18 mouse cellular contexts compared by ENCODE assay signal in genomic region chr3:131471435-131471834, GRCm38 (mm10). TPM values are rescaled to one million over a fixed set of nuclear protein-coding genes. Genes with fewer than 3 reads are reported as not detected.
DNase-seq lines count a peak whose midpoint lies in the region; ATAC-seq and TF ChIP-seq lines count a peak whose summit lies in the region.
"Had no signal": no experiment of that assay in that cellular context is flagged by ENCODE, and none has a peak within 500 bp of the region (broad histone marks: within the 10 kb centered on the region; RNA-seq: fewer than 3 reads in every experiment).

No protein-coding gene starts in this region.

- no peak overlapping the region for H3K9ac ChIP-seq in heart, adult 2 months (ENCODE audit: low read depth, low read length)
- H3K9ac ChIP-seq in neural tube, embryonic 11.5 days (ENCODE audit: low read length): no peak overlapping the region
- H3K9ac ChIP-seq in neural tube, embryonic 15.5 days (replicated peaks): no peak overlapping the region
- no peak overlapping the region for H3K9ac ChIP-seq in hindbrain, embryonic 15.5 days
- no peak overlapping the region for H3K9ac ChIP-seq in midbrain, embryonic 16.5 days (ENCODE audit: low read depth, low read length)
- H3K9ac ChIP-seq: embryonic facial prominence, embryonic 12.5 days; liver, embryonic 13.5 days; stomach, embryonic 15.5 days had no signal

- DNase-seq in heart, adult 11 months: peak; percentile 80
- no peak for DNase-seq in heart, adult 2 months
- no peak for DNase-seq in neural tube, embryonic 11.5 days (ENCODE audit: low spot score)
- no peak for DNase-seq in left cerebral cortex, adult 11 months (ENCODE audit: low spot score)
- DNase-seq in testis, postnatal 14 days (ENCODE audit: low spot score): no peak
- DNase-seq: adrenal gland, postnatal 10 days; cerebellum, adult 18-20 months; cerebellum, postnatal 36 days; kidney, adult 2 months; kidney, postnatal 4 days; left cerebral cortex, postnatal 4 days; liver, embryonic 13.5 days; thymus, postnatal 14 days had no signal

- no peak for TF ChIP-seq CTCF in heart, adult 2 months (IDR thresholded peaks at IDR 0.05)

- WGBS in heart, adult 2 months: 90% methylated on average over 11 of the region's 11 CpGs
- WGBS in neural tube, embryonic 11.5 days: 75% methylated on average over 11 of the region's 11 CpGs
- 69% methylated on average over 11 of the region's 11 CpGs for WGBS in neural tube, embryonic 15.5 days
- 66% methylated on average over 11 of the region's 11 CpGs for WGBS in hindbrain, embryonic 15.5 days
- 58% methylated on average over 11 of the region's 11 CpGs for WGBS in midbrain, embryonic 16.5 days

- no peak overlapping the region for H3K4me2 ChIP-seq in neural tube, embryonic 11.5 days (ENCODE audit: low read depth)
- no peak overlapping the region for H3K4me2 ChIP-seq in neural tube, embryonic 15.5 days
- H3K4me2 ChIP-seq in hindbrain, embryonic 15.5 days: peak overlapping the region; percentile 14; the same call in 1 of the 2 replicates
- peak overlapping the region; percentile 6; the same call in 1 of the 2 replicates for H3K4me2 ChIP-seq in midbrain, embryonic 16.5 days (ENCODE audit: low read length)
- H3K4me2 ChIP-seq: embryonic facial prominence, embryonic 12.5 days; liver, embryonic 13.5 days; stomach, embryonic 15.5 days had no signal

- no peaks in the 10 kb centered on the region for H3K36me3 ChIP-seq in heart, adult 2 months (ENCODE audit: control insufficient read depth, insufficient read depth, low read length)
- H3K36me3 ChIP-seq in neural tube, embryonic 11.5 days (ENCODE audit: control insufficient read depth, insufficient read depth, low read length): no peaks in the 10 kb centered on the region
- H3K36me3 ChIP-seq in neural tube, embryonic 15.5 days: no peaks in the 10 kb centered on the region
- no peaks in the 10 kb centered on the region for H3K36me3 ChIP-seq in hindbrain, embryonic 15.5 days
- H3K36me3 ChIP-seq in midbrain, embryonic 16.5 days (ENCODE audit: control insufficient read depth, insufficient read depth, low read length): no peaks in the 10 kb centered on the region
- H3K36me3 ChIP-seq: embryonic facial prominence, embryonic 12.5 days; liver, embryonic 13.5 days; stomach, embryonic 15.5 days had no signal

- H3K4me1 ChIP-seq in heart, adult 2 months (ENCODE audit: control insufficient read depth, insufficient read depth, low read length): no peaks in the 10 kb centered on the region
- H3K4me1 ChIP-seq in neural tube, embryonic 11.5 days (ENCODE audit: control insufficient read depth, insufficient read depth, low read length): no peaks in the 10 kb centered on the region
- H3K4me1 ChIP-seq in neural tube, embryonic 15.5 days: peaks cover 20% of the 10 kb centered on the region
- peaks cover 19% of the 10 kb centered on the region for H3K4me1 ChIP-seq in hindbrain, embryonic 15.5 days (replicated peaks)
- H3K4me1 ChIP-seq in midbrain, embryonic 16.5 days (ENCODE audit: control insufficient read depth, insufficient read depth, low read length): peaks cover 17% of the 10 kb centered on the region
- H3K4me1 ChIP-seq: stomach, embryonic 15.5 days had no signal

- intact Hi-C loops in heart, adult 2 months (cut with DNase I): no loop called here

- H3K79me2 ChIP-seq in heart, adult 2 months (replicated peaks; ENCODE audit: control insufficient read depth, insufficient read depth, low read length): no peaks in the 10 kb centered on the region

- TF ChIP-seq POLR2A in heart, adult 2 months (IDR thresholded peaks at IDR 0.05; ENCODE audit: insufficient read depth, low read depth, low read length): no peak

- H3K9me3 ChIP-seq in neural tube, embryonic 11.5 days (ENCODE audit: control insufficient read depth, low read length): no peaks in the 10 kb centered on the region
- H3K9me3 ChIP-seq in neural tube, embryonic 15.5 days (replicated peaks): no peaks in the 10 kb centered on the region
- H3K9me3 ChIP-seq in hindbrain, embryonic 15.5 days: no peaks in the 10 kb centered on the region
- H3K9me3 ChIP-seq in midbrain, embryonic 16.5 days (replicated peaks; ENCODE audit: control insufficient read depth, low read length, poor library complexity, severe bottlenecking): no peaks in the 10 kb centered on the region
- H3K9me3 ChIP-seq: embryonic facial prominence, embryonic 12.5 days; liver, embryonic 13.5 days; stomach, embryonic 15.5 days had no signal

- no peak overlapping the region for H3K4me3 ChIP-seq in heart, adult 2 months
- H3K4me3 ChIP-seq in neural tube, embryonic 11.5 days (ENCODE audit: low read depth, low read length): no peak overlapping the region
- no peak overlapping the region for H3K4me3 ChIP-seq in neural tube, embryonic 15.5 days (replicated peaks)
- H3K4me3 ChIP-seq in hindbrain, embryonic 15.5 days: no peak overlapping the region
- H3K4me3 ChIP-seq in midbrain, embryonic 16.5 days (ENCODE audit: low read depth, low read length): no peak overlapping the region
- H3K4me3 ChIP-seq: embryonic facial prominence, embryonic 12.5 days; liver, embryonic 13.5 days; stomach, embryonic 15.5 days had no signal

- no peaks in the 10 kb centered on the region for H3K27me3 ChIP-seq in heart, adult 2 months (ENCODE audit: control insufficient read depth, insufficient read depth, low read length)
- H3K27me3 ChIP-seq in neural tube, embryonic 11.5 days (ENCODE audit: control insufficient read depth, insufficient read depth, low read length): no peaks in the 10 kb centered on the region
- no peaks in the 10 kb centered on the region for H3K27me3 ChIP-seq in neural tube, embryonic 15.5 days (replicated peaks)
- no peaks in the 10 kb centered on the region for H3K27me3 ChIP-seq in hindbrain, embryonic 15.5 days
- no peaks in the 10 kb centered on the region for H3K27me3 ChIP-seq in midbrain, embryonic 16.5 days (ENCODE audit: control insufficient read depth, insufficient read depth, low read depth, low read length)
- H3K27me3 ChIP-seq: embryonic facial prominence, embryonic 12.5 days; liver, embryonic 13.5 days; stomach, embryonic 15.5 days had no signal

- no peak overlapping the region for H3K27ac ChIP-seq in heart, adult 2 months
- no peak overlapping the region for H3K27ac ChIP-seq in neural tube, embryonic 11.5 days (ENCODE audit: low read depth, low read length)
- H3K27ac ChIP-seq in neural tube, embryonic 15.5 days (replicated peaks): no peak overlapping the region
- H3K27ac ChIP-seq in hindbrain, embryonic 15.5 days (replicated peaks): no peak overlapping the region
- H3K27ac ChIP-seq in midbrain, embryonic 16.5 days (ENCODE audit: low read length): peak overlapping the region; percentile 28; the same call in 1 of the 2 replicates
- H3K27ac ChIP-seq: embryonic facial prominence, embryonic 12.5 days; liver, embryonic 13.5 days; stomach, embryonic 15.5 days had no signal

- no peak for TF ChIP-seq EP300 in heart, adult 2 months (IDR thresholded peaks at IDR 0.05; ENCODE audit: insufficient read depth, low read depth, low read length)

- peak; percentile 26; the same call in 1 of the 2 replicates for ATAC-seq in neural tube, embryonic 11.5 days (ENCODE audit: insufficient read depth, low FRiP score, low TSS enrichment)
- ATAC-seq in neural tube, embryonic 15.5 days (ENCODE audit: low FRiP score): no peak; the same call in 1 of the 2 replicates
- peak; percentile 16; the same call in 1 of the 2 replicates for ATAC-seq in hindbrain, embryonic 15.5 days (ENCODE audit: low FRiP score, low read depth)
- ATAC-seq in midbrain, embryonic 16.5 days: peak; percentile 49

RNA-seq across cellular contexts. Expression of gene Sgms2, which starts 19.8 kb away (rescaled TPM):
- 1 to 10 TPM; 1.4 to 2.5 TPM for total RNA-seq in heart, adult 2 months (2021)
- polyA plus RNA-seq in heart, adult 2 months (2012; rRNA removed): 0.92 and 0.97 TPM in 2 replicates
- polyA plus RNA-seq in neural tube, embryonic 11.5 days (2014; fragmentation: Nextera tagmentation; extraction: Ambion mirVana): 0.22 and 0.52 TPM in 2 replicates
- polyA plus RNA-seq in neural tube, embryonic 15.5 days (2015; fragmentation: Nextera tagmentation; extraction: Ambion mirVana): 1.8 and 3.7 TPM in 2 replicates
- polyA plus RNA-seq in hindbrain, embryonic 15.5 days (2015; fragmentation: Nextera tagmentation; extraction: Ambion mirVana): 1.8 and 2.4 TPM in 2 replicates
- polyA plus RNA-seq in midbrain, embryonic 16.5 days (2015; fragmentation: Nextera tagmentation; extraction: Ambion mirVana): 1.3 and 1.6 TPM in 2 replicates

Comparison
In these comparisons a context has a peak if more than half of its experiments do, and no peak if none do; other contexts are left out.
1. H3K4me2 ChIP-seq: peak in hindbrain, embryonic 15.5 days (single experiment) and midbrain, embryonic 16.5 days (single experiment); none in neural tube, embryonic 11.5 days (single experiment) and neural tube, embryonic 15.5 days (single experiment).